Mouse (Mus musculus): ENCODE data around the gene Gdf15.

- TF ChIP-seq CTCF (IDR thresholded peaks at IDR 0.05; ENCODE audit: low read depth): no peak
- no peak for TF ChIP-seq EP300 (optimal IDR thresholded peaks at IDR 0.05)
Measured at GRCm38 (mm10) chr8:70614469-70614868, 17.8 kb downstream of the Gdf15 start.
